Mouse (Mus musculus) brain, embryonic 18.5 days (tissue): Measurements from ENCODE around the gene Sel1l3.

ENCODE experiments used
- DNase-seq: peaks from one replicate; pipeline ENCODE4 v3.0.0-alpha.2; 2012; ENCODE audit warnings: low read depth, low spot score

The Sel1l3 gene

GRCm38 (mm10) chr5:53213711-53214352 is at the start of gene Sel1l3:
TSS of gene Sel1l3 (minus strand) at chr5:53213927.
- peak; percentile 14 for DNase-seq

- DNase-seq: no peak
These were observed 48.3 kb upstream of the Sel1l3 start for GRCm38 (mm10) chr5:53261999-53262398.

- DNase-seq: no peak
These were observed 46.2 kb upstream of the Sel1l3 start for GRCm38 (mm10) chr5:53259894-53260293.

- DNase-seq: no peak
These were observed 44.5 kb upstream of the Sel1l3 start for GRCm38 (mm10) chr5:53258038-53258786.

- DNase-seq: no peak
These were observed 41.1 kb upstream of the Sel1l3 start for GRCm38 (mm10) chr5:53254821-53255220.

- DNase-seq: no peak
These were observed 40.4 kb upstream of the Sel1l3 start for GRCm38 (mm10) chr5:53254154-53254553.

GRCm38 (mm10) chr5:53249431-53250061 is 35.8 kb upstream of the Sel1l3 start:
- no peak for DNase-seq

GRCm38 (mm10) chr5:53248499-53248898 is 34.8 kb upstream of the Sel1l3 start:
- no peak for DNase-seq

GRCm38 (mm10) chr5:53243933-53244332 is 30.2 kb upstream of the Sel1l3 start:
- no peak for DNase-seq

GRCm38 (mm10) chr5:53242865-53243499 is 29.3 kb upstream of the Sel1l3 start:
- DNase-seq: no peak

GRCm38 (mm10) chr5:53241963-53242362 is 28.2 kb upstream of the Sel1l3 start:
- no peak for DNase-seq

- DNase-seq: no peak
These were observed 27.4 kb upstream of the Sel1l3 start for GRCm38 (mm10) chr5:53241109-53241508.

- no peak for DNase-seq
These were observed 26.2 kb upstream of the Sel1l3 start for GRCm38 (mm10) chr5:53239831-53240440.

GRCm38 (mm10) chr5:53239189-53239588 is 25.5 kb upstream of the Sel1l3 start:
- no peak for DNase-seq

- DNase-seq: no peak
These were observed 25.0 kb upstream of the Sel1l3 start for GRCm38 (mm10) chr5:53238761-53239160.

GRCm38 (mm10) chr5:53236749-53237148 is 23.0 kb upstream of the Sel1l3 start:
- no peak for DNase-seq

- no peak for DNase-seq
These were observed 22.4 kb upstream of the Sel1l3 start for GRCm38 (mm10) chr5:53236136-53236535.

GRCm38 (mm10) chr5:53235551-53235950 is 21.8 kb upstream of the Sel1l3 start:
- no peak for DNase-seq

- no peak for DNase-seq
These were observed 16.8 kb upstream of the Sel1l3 start for GRCm38 (mm10) chr5:53230560-53230959.

GRCm38 (mm10) chr5:53225434-53225833 is 11.7 kb upstream of the Sel1l3 start:
- no peak for DNase-seq

- no peak for DNase-seq
These were observed 1.1 kb upstream of the Sel1l3 start for GRCm38 (mm10) chr5:53214801-53215200.

GRCm38 (mm10) chr5:53214362-53214761 is 635 bp upstream of the Sel1l3 start:
- no peak for DNase-seq
